Mouse (Mus musculus) intestine, postnatal 0 days (tissue): ENCODE data around the gene Emx1. TPM values are rescaled to one million over a fixed set of nuclear protein-coding genes. Genes with fewer than 3 reads are reported as not detected.
"Not testable (repeated sequence)": the region's sequence is repeated elsewhere in the genome, so short reads cannot be mapped to it uniquely, and the experiment has no call there.

Experiments
- ATAC-seq: fragments of 200-750 bp; cut with Nextera tagmentation; 2 replicates; pipeline ENCODE4 v1.8.0; 2017; ENCODE audit warnings: mild to moderate bottlenecking, moderate TSS enrichment, moderate library complexity
- H3K27ac ChIP-seq: fragments of 300-500 bp; sonication (generic); 2 replicates; pipeline ENCODE4 v1.5.1; 2014; ENCODE audit warnings: mild to moderate bottlenecking, low read depth, low read length, moderate library complexity
- H3K27me3 ChIP-seq: fragments of 300-500 bp; sonication (generic); replicated peaks from 2 replicates; pipeline ENCODE4 v1.6.1; 2014; ENCODE audit warnings: low read length, mixed read lengths; ENCODE audit not compliant: control insufficient read depth, insufficient read depth
- H3K36me3 ChIP-seq: fragments of 300-500 bp; sonication (generic); 2 replicates; pipeline ENCODE4 v1.6.1; 2014; ENCODE audit warnings: mild to moderate bottlenecking, moderate library complexity; ENCODE audit not compliant: control insufficient read depth, insufficient read depth
- H3K4me1 ChIP-seq: fragments of 300-500 bp; sonication (generic); replicated peaks from 2 replicates; pipeline ENCODE4 v1.6.1; 2014; ENCODE audit warnings: antibody characterized with exemption, low read length, mixed read lengths; ENCODE audit not compliant: control insufficient read depth, insufficient read depth
- H3K4me2 ChIP-seq: fragments of 300-500 bp; sonication (generic); replicated peaks from 2 replicates; pipeline ENCODE4 v1.6.1; 2014; ENCODE audit warnings: low read depth, mild to moderate bottlenecking, moderate library complexity
- H3K4me3 ChIP-seq: fragments of 300-500 bp; sonication (generic); 2 replicates; pipeline ENCODE4 v1.5.1; 2014; ENCODE audit warnings: low read depth, low read length
- H3K9ac ChIP-seq: fragments of 300-500 bp; sonication (generic); 2 replicates; pipeline ENCODE4 v1.6.1; 2014; ENCODE audit warnings: mild to moderate bottlenecking, low read depth, low read length
- H3K9me3 ChIP-seq: fragments of 300-500 bp; sonication (generic); 2 replicates; pipeline ENCODE4 v1.6.1; 2016; ENCODE audit warnings: mixed run types; ENCODE audit not compliant: control insufficient read depth
- CTCF ChIP-seq: sonication (generic); IDR thresholded peaks from 2 replicates; pipeline ENCODE4 v1.5.1; 2016; ENCODE audit warnings: low read depth, mild to moderate bottlenecking, control low read depth, antibody characterized with exemption, moderate library complexity
- WGBS: fragments of 180-500 bp; shearing (Covaris S2); extraction: QIAGEN DNeasy Blood & Tissue Kit; methylation state at CpG from one replicate; pipeline ENCODE4 v1.1.7; 2014; 5-methylcytosine and 5-hydroxymethylcytosine counted together
- polyA plus RNA-seq: library from polyadenylated mRNA; unstranded; fragments of >200 nt; fragmentation: Nextera tagmentation; extraction: Ambion mirVana; gene quantifications from 2 replicates; pipeline ENCODE4 v1.2.1, GENCODE M21; 2015

The Emx1 gene
- polyA plus RNA-seq, result not detected in 2 replicates

DNA sequence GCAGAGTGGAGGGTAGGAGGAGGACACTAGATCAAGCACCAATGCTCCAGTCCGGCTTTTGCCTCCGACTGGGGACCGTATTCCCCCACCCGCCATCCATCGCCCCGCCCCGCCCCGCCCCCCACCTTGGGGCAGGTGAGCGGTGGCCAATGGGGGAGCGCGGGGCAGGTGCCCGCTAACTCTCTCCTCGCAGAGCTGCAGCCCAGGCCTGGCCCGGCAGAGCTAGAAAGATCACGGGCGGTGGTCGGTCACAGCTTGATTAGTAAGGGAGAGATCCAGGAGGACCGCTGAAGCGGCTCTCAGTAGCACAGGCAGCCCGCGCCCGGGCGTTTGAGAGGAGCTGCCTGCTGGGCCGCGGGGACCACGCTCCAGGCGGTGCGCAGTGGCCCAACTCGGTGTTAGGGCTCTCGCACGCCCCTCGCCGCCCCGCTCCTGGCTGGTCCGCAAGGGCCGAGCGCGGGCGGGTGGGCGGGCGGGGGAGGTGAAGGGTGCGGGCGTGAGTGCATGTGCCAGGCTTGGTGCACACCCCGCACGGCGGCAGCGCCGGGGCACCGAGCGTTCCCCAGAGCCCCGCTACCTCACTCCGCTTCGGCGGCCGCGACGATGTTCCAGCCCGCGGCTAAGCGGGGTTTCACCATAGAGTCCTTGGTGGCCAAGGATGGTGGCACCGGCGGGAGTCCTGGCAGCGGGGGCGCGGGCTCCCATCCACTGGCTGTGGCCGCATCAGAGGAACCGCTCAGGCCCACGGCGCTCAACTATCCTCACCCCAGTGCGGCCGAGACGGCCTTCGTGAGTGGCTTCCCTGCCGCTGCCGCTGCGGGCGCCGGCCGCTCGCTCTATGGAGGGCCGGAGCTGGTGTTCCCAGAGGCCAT, at the start of gene Emx1:
TSS of gene Emx1 (plus strand) at position 99 of the 872 bp plus-strand sequence.
- peak; percentile 22; the same call in 1 of the 2 replicates for ATAC-seq
- TF ChIP-seq CTCF, result no peak
- peak within 1 kb of the TSS; percentile 67 for H3K4me2 ChIP-seq
- peaks cover 78% of the 10 kb centered on the region for H3K27me3 ChIP-seq
- WGBS, result under 1% methylated on average over 64 of the region's 81 CpGs
- H3K36me3 ChIP-seq, result no peaks in the 10 kb centered on the region
- no peaks in the 10 kb centered on the region for H3K9me3 ChIP-seq
- H3K9ac ChIP-seq, result no peak within 1 kb of the TSS
- H3K4me3 ChIP-seq, result peak within 1 kb of the TSS; percentile 38
- H3K4me1 ChIP-seq, result no peaks in the 10 kb centered on the region; the same call in 1 of the 2 replicates
- no peak within 1 kb of the TSS for H3K27ac ChIP-seq

- peak; percentile 27; the same call in 1 of the 2 replicates for TF ChIP-seq CTCF
- no peak overlapping the region for H3K27ac ChIP-seq
- no peaks in the 10 kb centered on the region for H3K4me1 ChIP-seq
- H3K27me3 ChIP-seq, result no peaks in the 10 kb centered on the region
- ATAC-seq, result no peak
- H3K9me3 ChIP-seq, result no peaks in the 10 kb centered on the region
- WGBS, result 93% methylated on average over 2 of the region's 2 CpGs
- no peak overlapping the region for H3K4me3 ChIP-seq
- no peak overlapping the region for H3K9ac ChIP-seq
- H3K4me2 ChIP-seq, result no peak overlapping the region
- H3K36me3 ChIP-seq, result peaks cover 3% of the 10 kb centered on the region; the same call in 1 of the 2 replicates
Measured at GRCm38 (mm10) chr6:85139534-85139933, 47.7 kb upstream of the Emx1 start.

DNA sequence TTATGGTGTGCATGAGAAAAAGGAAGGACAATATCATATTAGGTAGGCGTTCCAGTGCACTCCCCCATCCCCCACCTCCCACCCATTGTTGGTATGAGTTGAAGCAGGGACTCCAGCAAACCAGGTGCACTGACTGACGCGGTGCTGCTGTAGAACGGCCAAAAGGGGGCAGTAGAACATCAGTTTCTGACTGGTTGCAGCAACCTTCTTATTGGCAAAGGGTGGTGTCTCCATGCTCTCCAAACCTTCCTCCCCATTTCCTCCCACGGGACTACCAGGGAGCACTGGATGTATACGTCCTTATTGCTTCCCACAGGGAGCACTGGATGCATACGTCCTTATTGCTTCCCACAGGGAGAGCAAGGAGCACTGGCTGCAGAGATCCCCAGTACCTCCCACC, 46.2 kb upstream of the Emx1 start:
- 3% methylated on average over 6 of the region's 7 CpGs for WGBS
- H3K4me1 ChIP-seq, H3K9ac ChIP-seq, H3K36me3 ChIP-seq, H3K4me3 ChIP-seq, H3K4me2 ChIP-seq, H3K9me3 ChIP-seq, ATAC-seq, H3K27ac ChIP-seq, H3K27me3 ChIP-seq: not testable (repeated sequence)
- TF ChIP-seq CTCF, result peak; percentile 75

DNA sequence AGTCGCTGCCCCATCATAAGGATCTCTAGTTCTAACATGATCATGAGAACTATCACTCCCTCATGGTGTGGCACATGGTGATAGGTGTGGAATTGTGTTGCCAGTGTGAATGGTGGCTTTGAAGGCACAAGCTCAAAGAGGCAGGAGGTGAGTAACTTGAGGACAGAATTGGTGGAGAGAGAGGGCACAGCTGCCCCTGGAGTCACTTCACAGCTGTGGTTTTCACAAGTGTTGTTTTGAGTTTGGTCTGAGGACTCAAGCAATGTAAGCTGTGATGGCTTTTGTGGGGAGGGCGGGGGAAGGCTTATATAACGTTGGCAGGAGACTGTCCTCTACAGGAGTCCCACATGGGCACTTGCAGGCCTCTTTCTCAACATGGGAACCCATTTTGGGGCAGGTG, 42.8 kb upstream of the Emx1 start:
- Histone ChIP-seq H3K27me3 (no peaks in the 10 kb centered on the region), H3K4me2 (no peak overlapping the region), H3K9ac (no peak overlapping the region), H3K36me3 (no peaks in the 10 kb centered on the region), H3K27ac (no peak overlapping the region), H3K4me1 (no peaks in the 10 kb centered on the region), H3K9me3 (no peaks in the 10 kb centered on the region), H3K4me3 (no peak overlapping the region)
- WGBS, result 67% methylated on average over 3 of the region's 3 CpGs
- ATAC-seq, result no peak
- no peak for TF ChIP-seq CTCF

DNA sequence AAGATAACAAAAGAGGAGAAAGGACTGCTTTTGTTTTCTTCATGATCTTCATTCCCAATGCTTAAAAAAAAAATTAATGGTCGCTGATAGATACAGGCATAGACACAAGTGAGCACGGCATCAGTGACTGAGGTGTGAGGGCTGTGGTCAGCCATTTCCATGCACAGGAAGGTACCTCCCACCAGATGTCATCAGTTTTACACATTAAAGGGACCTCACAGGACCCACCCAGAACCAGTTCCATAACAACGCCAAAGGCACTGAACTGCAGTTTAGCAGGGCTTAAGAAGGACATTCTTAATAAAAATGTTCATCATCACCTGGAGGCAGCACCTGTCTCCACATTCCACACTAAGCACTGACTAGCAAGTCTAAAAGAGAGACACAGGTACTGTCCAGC, 39.6 kb upstream of the Emx1 start:
- no peaks in the 10 kb centered on the region for H3K9me3 ChIP-seq
- no peak for TF ChIP-seq CTCF
- no peak overlapping the region for H3K4me3 ChIP-seq
- H3K4me2 ChIP-seq, result no peak overlapping the region
- ATAC-seq, result no peak
- H3K27ac ChIP-seq, result no peak overlapping the region
- H3K27me3 ChIP-seq, result no peaks in the 10 kb centered on the region
- H3K9ac ChIP-seq, result no peak overlapping the region
- 54% methylated on average over 3 of the region's 3 CpGs for WGBS
- no peaks in the 10 kb centered on the region for H3K4me1 ChIP-seq
- H3K36me3 ChIP-seq, result no peaks in the 10 kb centered on the region

- Histone ChIP-seq H3K27me3 (no peaks in the 10 kb centered on the region), H3K9me3 (no peaks in the 10 kb centered on the region), H3K27ac (no peak overlapping the region), H3K4me2 (no peak overlapping the region), H3K9ac (no peak overlapping the region), H3K4me1 (no peaks in the 10 kb centered on the region), H3K36me3 (no peaks in the 10 kb centered on the region), H3K4me3 (no peak overlapping the region)
- 82% methylated on average over 3 of the region's 3 CpGs for WGBS
- TF ChIP-seq CTCF, result no peak
- no peak for ATAC-seq
Measured at GRCm38 (mm10) chr6:85150386-85150785, 36.9 kb upstream of the Emx1 start.
